Mouse (Mus musculus): ENCODE measurements around the gene Klhdc4. TPM values are rescaled to one million over a fixed set of nuclear protein-coding genes. Genes with fewer than 3 reads are reported as not detected.

The Klhdc4 gene
- 44.4 and 44.5 TPM in 2 replicates for polyA plus RNA-seq (2015; fragmentation: Nextera tagmentation; extraction: Ambion mirVana)

DNA sequence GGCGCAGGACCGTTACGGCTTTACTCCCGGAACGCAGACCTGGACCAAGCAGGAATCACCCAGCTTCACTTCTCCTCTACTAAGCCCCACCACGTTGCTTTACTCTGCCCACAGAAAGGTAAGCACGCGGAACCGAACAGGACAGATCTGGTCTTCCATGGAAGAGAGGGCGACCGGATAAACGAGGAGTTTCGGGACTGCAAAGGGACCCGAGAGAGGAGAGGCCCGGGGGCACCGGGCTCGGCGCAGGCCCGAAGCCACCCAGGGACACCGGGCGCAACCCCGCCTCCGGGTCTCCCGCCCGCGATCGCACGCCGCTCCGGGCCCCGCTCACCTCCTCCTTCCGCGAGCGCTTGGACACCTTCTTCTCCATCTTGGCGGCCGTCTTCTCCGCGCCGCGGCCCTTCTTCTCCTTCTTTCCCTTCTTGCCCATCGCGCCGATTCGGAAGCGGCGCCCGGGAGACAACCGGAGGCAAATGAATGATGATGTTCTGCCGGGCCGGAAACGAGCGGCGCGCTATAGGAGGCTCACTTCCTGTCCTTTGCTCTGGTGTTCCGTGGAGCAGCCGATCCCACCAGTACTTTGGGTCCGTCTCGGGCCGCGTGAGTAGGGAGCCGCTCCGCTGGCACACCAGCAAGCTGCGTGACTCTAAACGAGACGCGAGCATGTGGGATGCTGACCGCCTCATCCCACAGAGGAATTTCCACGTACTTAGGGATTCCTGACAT is at the start of gene Klhdc4:
TSS of gene Klhdc4 (minus strand) at position 522 of the 729 bp plus-strand sequence.
- H3K4me1 ChIP-seq = peaks cover 23% of the 10 kb centered on the region
- H3K27ac ChIP-seq (replicated peaks) = peak within 1 kb of the TSS; percentile 92
- no peaks in the 10 kb centered on the region for H3K27me3 ChIP-seq (replicated peaks)
- peak within 1 kb of the TSS; percentile 64 for H3K9ac ChIP-seq (replicated peaks)
- H3K4me2 ChIP-seq = peak within 1 kb of the TSS; percentile 97
- under 1% methylated on average over 68 of the region's 68 CpGs for WGBS
- ATAC-seq (ENCODE audit: low FRiP score) = peak; percentile 98
- no peaks in the 10 kb centered on the region for H3K36me3 ChIP-seq
- H3K9me3 ChIP-seq (replicated peaks) = no peaks in the 10 kb centered on the region
- peak within 1 kb of the TSS; percentile 58 for H3K4me3 ChIP-seq (replicated peaks)

DNA sequence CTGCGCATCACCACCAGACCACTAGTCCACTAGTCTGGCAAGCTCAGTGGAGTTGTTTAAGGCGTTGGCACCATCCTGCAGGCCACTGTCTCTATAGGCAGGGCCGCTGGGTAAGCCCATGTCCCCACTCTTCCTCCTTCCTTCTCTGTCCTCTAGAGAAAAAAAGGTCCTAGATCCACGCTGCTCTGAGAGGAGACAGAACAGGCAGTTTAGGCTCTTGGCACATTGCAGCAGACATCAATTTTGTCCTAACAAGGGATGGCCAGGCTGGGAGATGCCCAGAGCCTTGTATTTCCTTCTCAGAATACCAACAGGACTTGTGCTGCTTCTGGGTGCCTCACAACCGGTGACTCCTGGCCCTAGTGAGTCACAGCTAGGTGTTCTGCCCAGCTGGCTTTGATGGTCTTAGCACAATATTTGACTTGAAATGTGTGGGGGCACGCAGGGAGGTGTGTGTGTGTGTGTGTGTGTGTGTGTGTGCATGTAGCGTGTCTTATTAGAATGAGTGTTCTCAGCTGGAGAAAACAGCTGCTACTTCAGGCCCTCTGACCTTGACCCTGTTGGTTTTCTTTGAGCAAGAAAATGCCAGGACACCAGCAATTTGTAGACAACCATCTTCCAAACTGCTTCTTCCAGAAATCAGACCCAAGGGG is 48.6 kb upstream of the Klhdc4 start:
- 83% methylated on average over 7 of the region's 7 CpGs for WGBS
- Histone ChIP-seq H3K27me3 (replicated peaks) (no peaks in the 10 kb centered on the region), H3K9ac (replicated peaks) (no peak overlapping the region), H3K36me3 (peaks cover 11% of the 10 kb centered on the region), H3K27ac (replicated peaks) (no peak overlapping the region), H3K9me3 (replicated peaks) (no peaks in the 10 kb centered on the region), H3K4me2 (no peak overlapping the region), H3K4me1 (peaks cover 11% of the 10 kb centered on the region), H3K4me3 (replicated peaks) (no peak overlapping the region)
- ATAC-seq (ENCODE audit: low FRiP score) = no peak

GRCm38 (mm10) chr8:121877212-121877611 is 47.8 kb upstream of the Klhdc4 start:
- Histone ChIP-seq H3K4me2 (no peak overlapping the region), H3K27me3 (replicated peaks) (no peaks in the 10 kb centered on the region), H3K27ac (replicated peaks) (no peak overlapping the region), H3K9ac (replicated peaks) (no peak overlapping the region), H3K36me3 (peaks cover 4% of the 10 kb centered on the region), H3K4me3 (replicated peaks) (no peak overlapping the region), H3K4me1 (peaks cover 16% of the 10 kb centered on the region), H3K9me3 (replicated peaks) (no peaks in the 10 kb centered on the region)
- 75% methylated on average over 5 of the region's 5 CpGs for WGBS
- no peak for ATAC-seq (ENCODE audit: low FRiP score)

- no peaks in the 10 kb centered on the region for H3K36me3 ChIP-seq
- 86% methylated on average over 9 of the region's 9 CpGs for WGBS
- ATAC-seq (ENCODE audit: low FRiP score) = no peak
- H3K4me1 ChIP-seq = peaks cover 21% of the 10 kb centered on the region
- H3K9me3 ChIP-seq (replicated peaks) = no peaks in the 10 kb centered on the region
- no peaks in the 10 kb centered on the region for H3K27me3 ChIP-seq (replicated peaks)
- H3K27ac ChIP-seq (replicated peaks) = peak overlapping the region; percentile 41; the same call in 1 of the 2 replicates
- no peak overlapping the region for H3K4me3 ChIP-seq (replicated peaks)
- H3K4me2 ChIP-seq = no peak overlapping the region
- no peak overlapping the region for H3K9ac ChIP-seq (replicated peaks)
Observed at GRCm38 (mm10) chr8:121875517-121875916, 46.1 kb upstream of the Klhdc4 start.

DNA sequence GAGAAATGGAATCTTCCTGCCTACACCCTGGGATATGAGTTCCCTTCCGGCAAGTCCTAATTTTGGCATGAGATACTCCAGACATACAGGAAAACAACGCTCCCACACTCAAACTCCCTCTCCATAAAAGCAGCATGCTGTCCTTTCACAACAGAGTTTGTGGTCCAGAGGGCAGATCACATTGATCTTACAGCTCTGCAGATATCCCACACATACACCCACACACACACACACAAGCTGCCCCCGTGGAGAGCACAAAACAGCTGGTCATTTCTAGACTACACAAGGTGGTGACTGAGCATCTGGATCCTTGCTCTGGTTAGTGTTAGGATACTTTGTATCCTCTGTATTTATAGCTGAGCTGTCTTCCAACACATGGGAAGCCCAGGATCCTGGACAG is 45.7 kb upstream of the Klhdc4 start:
- Histone ChIP-seq H3K9ac (replicated peaks) (no peak overlapping the region), H3K36me3 (no peaks in the 10 kb centered on the region), H3K27me3 (replicated peaks) (no peaks in the 10 kb centered on the region), H3K27ac (replicated peaks) (peak overlapping the region; percentile 41; the same call in 1 of the 2 replicates), H3K4me2 (no peak overlapping the region), H3K9me3 (replicated peaks) (no peaks in the 10 kb centered on the region), H3K4me3 (replicated peaks) (no peak overlapping the region), H3K4me1 (peaks cover 21% of the 10 kb centered on the region)
- 61% methylated on average over 3 of the region's 3 CpGs for WGBS
- no peak for ATAC-seq (ENCODE audit: low FRiP score)

- H3K9ac ChIP-seq (replicated peaks) = no peak overlapping the region
- H3K27me3 ChIP-seq (replicated peaks) = no peaks in the 10 kb centered on the region
- WGBS = 59% methylated on average over 9 of the region's 9 CpGs
- no peak for ATAC-seq (ENCODE audit: low FRiP score)
- no peaks in the 10 kb centered on the region for H3K9me3 ChIP-seq (replicated peaks)
- H3K4me1 ChIP-seq = peaks cover 21% of the 10 kb centered on the region
- H3K4me2 ChIP-seq = no peak overlapping the region
- H3K36me3 ChIP-seq = no peaks in the 10 kb centered on the region
- H3K4me3 ChIP-seq (replicated peaks) = no peak overlapping the region
- H3K27ac ChIP-seq (replicated peaks) = no peak overlapping the region
Observed at GRCm38 (mm10) chr8:121874031-121874430, 44.7 kb upstream of the Klhdc4 start.

DNA sequence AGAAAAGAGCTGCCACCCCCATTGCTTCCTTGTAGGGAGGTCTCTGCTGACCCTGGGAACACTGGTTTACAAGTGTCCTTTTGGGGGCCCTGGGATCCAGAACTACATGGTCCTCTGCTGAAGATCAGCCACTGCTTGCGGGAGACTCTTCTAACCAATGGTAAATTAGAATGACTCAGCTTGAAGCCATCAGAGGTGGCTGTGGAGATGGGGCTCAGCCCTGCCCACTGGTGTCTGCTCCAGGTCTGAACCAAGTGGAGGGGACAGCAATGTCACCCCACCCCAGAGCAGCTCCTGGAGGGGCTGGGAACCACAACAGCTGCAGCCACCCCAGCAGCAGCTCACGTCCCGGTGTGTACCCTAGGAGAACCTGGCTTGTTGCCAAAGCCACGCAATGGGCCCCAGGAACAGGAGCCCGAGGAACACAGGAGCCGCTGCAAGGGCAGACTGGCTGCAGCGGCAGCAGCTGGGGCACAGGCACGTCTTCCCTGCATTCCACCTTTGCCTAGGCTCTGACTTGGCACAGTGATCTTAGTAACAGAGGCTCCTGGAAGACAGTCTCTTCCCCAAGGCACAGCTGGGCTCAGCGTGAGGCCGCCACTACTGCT is 42.6 kb upstream of the Klhdc4 start:
- 17% methylated on average over 10 of the region's 10 CpGs for WGBS
- H3K27ac ChIP-seq (replicated peaks) = no peak overlapping the region
- ATAC-seq (ENCODE audit: low FRiP score) = no peak
- H3K27me3 ChIP-seq (replicated peaks) = no peaks in the 10 kb centered on the region
- H3K9ac ChIP-seq (replicated peaks) = peak overlapping the region; percentile 32; the same call in 1 of the 2 replicates
- no peak overlapping the region for H3K4me3 ChIP-seq (replicated peaks)
- H3K4me1 ChIP-seq = peaks cover 21% of the 10 kb centered on the region
- H3K4me2 ChIP-seq = no peak overlapping the region
- H3K9me3 ChIP-seq (replicated peaks) = no peaks in the 10 kb centered on the region
- H3K36me3 ChIP-seq = no peaks in the 10 kb centered on the region

GRCm38 (mm10) chr8:121870190-121870589 is 40.8 kb upstream of the Klhdc4 start:
- no peak overlapping the region for H3K9ac ChIP-seq (replicated peaks)
- H3K27me3 ChIP-seq (replicated peaks) = no peaks in the 10 kb centered on the region
- H3K27ac ChIP-seq (replicated peaks) = no peak overlapping the region
- no peak for ATAC-seq (ENCODE audit: low FRiP score)
- H3K4me3 ChIP-seq (replicated peaks) = no peak overlapping the region
- H3K4me1 ChIP-seq = peaks cover 21% of the 10 kb centered on the region
- 93% methylated on average over 2 of the region's 2 CpGs for WGBS
- H3K9me3 ChIP-seq (replicated peaks) = no peaks in the 10 kb centered on the region
- H3K36me3 ChIP-seq = no peaks in the 10 kb centered on the region
- H3K4me2 ChIP-seq = no peak overlapping the region

GRCm38 (mm10) chr8:121868896-121869295 is 39.5 kb upstream of the Klhdc4 start:
- ATAC-seq (ENCODE audit: low FRiP score) = no peak
- Histone ChIP-seq H3K4me1 (peaks cover 11% of the 10 kb centered on the region), H3K27me3 (replicated peaks) (no peaks in the 10 kb centered on the region), H3K9ac (replicated peaks) (no peak overlapping the region), H3K9me3 (replicated peaks) (no peaks in the 10 kb centered on the region), H3K4me2 (no peak overlapping the region), H3K36me3 (no peaks in the 10 kb centered on the region), H3K27ac (replicated peaks) (no peak overlapping the region), H3K4me3 (replicated peaks) (no peak overlapping the region)
- WGBS = 90% methylated on average over 7 of the region's 7 CpGs

DNA sequence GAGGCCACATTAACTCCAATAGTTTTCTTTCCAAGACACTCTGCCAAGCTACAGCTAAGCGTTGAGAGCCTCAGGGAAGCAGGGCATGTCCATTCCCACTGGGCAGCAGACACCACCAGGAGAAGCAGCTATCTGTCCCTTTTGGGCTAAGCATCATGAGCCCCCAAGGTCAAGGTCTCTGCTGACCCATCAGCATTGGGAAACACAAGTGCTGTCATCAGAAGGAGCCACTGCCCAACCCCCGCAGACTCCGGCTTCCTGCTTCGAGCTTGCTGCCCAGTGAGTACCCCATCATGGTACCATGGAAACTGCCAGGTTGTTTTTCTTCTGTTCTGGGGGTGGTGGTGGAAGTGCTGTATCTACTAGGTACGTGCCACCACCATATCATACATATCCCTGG is 38.8 kb upstream of the Klhdc4 start:
- Histone ChIP-seq H3K9me3 (replicated peaks) (no peaks in the 10 kb centered on the region), H3K4me1 (peaks cover 10% of the 10 kb centered on the region), H3K9ac (replicated peaks) (no peak overlapping the region), H3K36me3 (no peaks in the 10 kb centered on the region), H3K4me3 (replicated peaks) (no peak overlapping the region), H3K27me3 (replicated peaks) (no peaks in the 10 kb centered on the region), H3K27ac (replicated peaks) (no peak overlapping the region), H3K4me2 (no peak overlapping the region)
- ATAC-seq (ENCODE audit: low FRiP score) = no peak
- 89% methylated on average over 5 of the region's 5 CpGs for WGBS

GRCm38 (mm10) chr8:121865356-121865755 is 36.0 kb upstream of the Klhdc4 start:
- Histone ChIP-seq H3K4me1 (no peaks in the 10 kb centered on the region), H3K9me3 (replicated peaks) (no peaks in the 10 kb centered on the region), H3K27me3 (replicated peaks) (no peaks in the 10 kb centered on the region), H3K4me2 (no peak overlapping the region), H3K36me3 (no peaks in the 10 kb centered on the region), H3K4me3 (replicated peaks) (no peak overlapping the region), H3K27ac (replicated peaks) (no peak overlapping the region), H3K9ac (replicated peaks) (no peak overlapping the region)
- 84% methylated on average over 8 of the region's 8 CpGs for WGBS
- ATAC-seq (ENCODE audit: low FRiP score) = no peak

Measured in neural tube, embryonic 15.5 days (tissue).